Mouse (Mus musculus) cerebellum, adult (tissue): ENCODE measurements around the gene 9130023H24Rik.

Experiments used
- ATAC-seq: cut with Nextera tagmentation; 2 replicates; pipeline ENCODE4 v1.9.2; 2017; ENCODE audit warnings: mild to moderate bottlenecking, moderate library complexity, mixed read lengths; ENCODE audit not compliant: insufficient number of reproducible peaks, low FRiP score, low TSS enrichment

The 9130023H24Rik gene

DNA sequence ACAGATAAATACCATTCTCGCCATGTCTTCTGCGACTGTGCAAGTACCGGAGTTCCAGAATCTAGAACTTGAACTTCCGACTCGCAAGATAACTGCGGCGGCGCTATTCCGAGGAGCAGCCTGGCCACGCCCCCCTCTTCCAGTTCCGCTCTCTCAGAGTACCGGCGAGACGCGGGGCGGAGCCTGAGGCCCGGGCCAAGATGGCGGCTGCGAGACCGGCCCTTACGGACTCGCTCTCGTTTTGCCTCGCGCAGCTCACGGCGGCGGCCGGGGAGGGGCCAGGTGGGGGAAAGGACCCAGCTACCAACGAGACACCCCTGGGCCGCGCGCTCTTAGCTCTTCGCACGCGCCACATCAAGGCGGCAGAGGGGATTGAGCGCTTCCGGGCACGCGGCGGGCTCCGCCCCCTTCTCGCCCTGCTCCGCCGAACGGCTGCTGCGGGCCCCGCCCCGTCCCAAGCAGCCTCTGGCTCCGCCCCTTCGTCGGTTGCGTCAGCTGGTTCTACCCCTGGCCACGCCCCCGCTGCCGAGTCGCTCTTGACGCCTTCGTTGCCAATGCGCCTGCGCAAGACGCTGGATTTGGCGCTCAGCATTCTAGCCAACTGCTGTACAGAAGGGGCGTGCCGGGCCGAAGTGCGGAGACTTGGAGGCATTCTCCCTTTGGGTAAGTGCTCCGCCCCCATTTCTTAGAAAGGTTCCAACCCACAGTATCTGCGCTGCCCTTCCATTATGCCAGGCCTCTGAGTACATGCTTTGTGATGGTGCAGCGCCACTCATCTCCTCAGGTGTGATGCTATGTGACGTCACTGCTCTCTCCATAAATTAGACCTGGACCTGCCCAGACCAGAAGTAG lies at the start of gene 9130023H24Rik:
TSS of gene 9130023H24Rik (minus strand) at position 105 of the 852 bp plus-strand sequence.
- ATAC-seq = peak; percentile 79

DNA sequence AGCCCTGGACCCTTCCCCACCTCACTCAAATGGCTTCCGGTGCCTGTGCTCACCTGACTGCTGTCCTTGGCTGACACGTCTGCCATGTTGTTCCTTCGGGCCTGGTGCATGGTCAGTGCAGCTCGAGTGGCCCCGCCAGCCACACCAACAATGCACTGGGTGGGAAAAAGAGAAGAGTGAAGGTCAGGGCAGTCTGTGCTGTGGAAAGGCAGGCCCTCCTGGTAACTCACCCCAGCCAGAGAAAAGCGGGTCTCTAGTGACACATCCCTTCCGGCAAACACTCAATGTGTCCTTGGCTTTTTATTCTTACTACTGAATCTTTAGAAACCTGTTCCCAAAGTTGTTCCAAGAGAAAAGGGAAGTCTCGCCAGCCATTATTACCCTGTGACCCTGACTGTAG lies 47.2 kb upstream of the 9130023H24Rik start:
- ATAC-seq = no peak

DNA sequence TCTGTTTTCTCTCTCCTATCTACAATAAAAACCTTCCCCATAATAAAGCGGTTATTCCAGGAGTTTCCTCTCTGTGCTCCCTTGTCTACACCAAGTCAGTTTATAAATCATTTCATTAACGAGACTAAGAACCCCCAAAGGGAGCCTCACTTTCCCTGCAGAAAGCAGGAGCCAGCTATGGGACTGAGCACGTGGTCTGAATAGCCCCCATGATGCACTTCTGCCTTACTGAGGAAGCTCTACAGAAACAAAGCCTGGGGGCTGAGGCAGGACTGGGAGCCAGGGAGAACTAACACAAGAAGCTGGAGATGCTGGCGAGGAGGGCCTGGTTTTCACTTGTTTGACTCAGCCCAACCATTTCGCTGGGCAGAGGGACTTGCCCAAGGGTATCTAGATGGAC lies 46.2 kb upstream of the 9130023H24Rik start:
- ATAC-seq = no peak

DNA sequence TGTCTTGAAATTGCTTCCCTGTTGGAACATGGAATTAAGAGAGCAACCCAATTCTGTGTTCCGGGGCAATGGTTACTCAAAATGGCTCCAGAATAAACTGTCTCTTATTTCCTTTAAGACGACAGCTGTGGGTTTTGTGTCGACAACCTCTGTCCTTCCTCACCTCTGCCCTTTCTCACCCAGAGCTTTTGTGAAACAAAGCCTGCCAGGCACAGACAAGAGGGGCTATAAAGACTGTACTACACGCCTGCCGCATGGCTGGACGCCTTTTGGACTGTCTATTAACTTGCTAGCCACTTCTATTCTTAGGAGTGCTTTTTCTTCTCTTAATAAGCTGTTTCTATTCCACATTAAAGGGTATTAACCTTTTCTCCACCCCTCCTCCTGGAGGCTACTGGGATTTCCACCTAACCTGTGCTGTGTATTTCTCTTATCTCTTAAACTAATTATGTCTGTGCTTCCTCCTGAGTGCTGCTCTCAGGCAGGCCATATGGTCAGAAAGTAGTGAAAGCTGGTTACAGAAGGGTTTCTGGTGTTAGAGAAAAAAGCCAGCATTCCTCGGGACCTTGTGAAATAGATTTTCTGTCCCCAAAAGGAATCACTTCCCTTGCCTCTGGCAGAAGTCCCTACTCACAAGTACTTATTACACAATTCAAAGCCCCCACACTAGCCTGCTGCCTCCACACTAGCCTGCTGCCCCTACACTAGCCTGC lies 44.9 kb upstream of the 9130023H24Rik start:
- ATAC-seq = no peak

DNA sequence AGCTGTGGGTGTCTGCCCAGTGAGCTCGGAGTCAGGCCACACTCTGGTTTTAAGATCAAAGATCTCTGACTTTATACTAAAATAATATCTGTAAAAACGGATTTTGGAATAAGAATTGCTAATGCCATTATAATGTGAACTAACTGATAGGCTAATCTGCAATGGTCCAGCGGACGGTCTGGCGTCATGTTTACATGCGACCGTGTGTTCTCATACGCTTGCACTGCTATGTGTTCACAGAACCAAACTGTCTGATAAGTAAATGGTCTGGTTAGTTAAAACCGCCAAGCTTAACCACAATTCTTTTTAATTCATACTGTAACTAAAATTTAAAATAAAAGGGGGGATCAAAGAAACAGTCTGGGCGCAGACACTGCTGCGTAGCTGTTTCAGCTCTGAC lies 43.9 kb upstream of the 9130023H24Rik start:
- ATAC-seq = no peak

DNA sequence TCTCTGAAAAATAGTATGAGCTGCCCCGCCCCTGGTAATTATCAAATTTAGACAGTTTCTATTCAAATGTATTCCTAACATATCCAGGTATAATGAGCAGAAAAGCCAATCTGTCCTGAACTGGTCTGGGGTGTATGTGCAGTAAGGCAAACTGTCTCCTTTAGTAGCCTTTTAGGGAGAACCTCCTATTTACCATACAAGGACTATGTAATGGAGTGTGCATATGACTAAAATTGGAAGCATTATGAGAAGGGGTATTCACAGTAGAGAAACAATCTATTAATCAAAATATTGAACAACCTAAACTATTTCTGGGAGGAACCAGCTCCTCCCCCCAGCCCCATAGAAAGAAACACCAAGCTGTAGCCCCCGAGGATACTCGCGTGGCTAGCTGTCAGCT lies 41.9 kb upstream of the 9130023H24Rik start:
- no peak for ATAC-seq

DNA sequence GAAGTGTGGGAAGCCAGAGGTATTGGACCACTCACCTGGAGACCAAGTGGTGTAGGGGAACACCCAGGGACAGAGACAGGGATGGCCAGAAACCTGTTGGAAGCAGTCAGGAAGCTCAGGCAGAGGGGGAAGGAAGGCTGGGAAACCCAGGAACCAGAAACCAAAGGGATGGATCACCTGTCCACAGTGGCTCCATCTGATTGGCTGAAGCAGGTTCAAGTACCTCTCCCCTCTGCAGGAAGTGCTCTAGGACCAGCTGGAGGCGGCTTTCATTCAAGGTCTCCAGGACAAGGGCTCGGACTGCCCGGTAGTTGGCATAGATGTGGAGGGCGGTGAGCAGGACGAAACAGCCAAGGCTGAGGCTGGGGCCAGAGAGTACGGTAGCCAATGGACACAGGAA lies 38.2 kb upstream of the 9130023H24Rik start:
- ATAC-seq = no peak

DNA sequence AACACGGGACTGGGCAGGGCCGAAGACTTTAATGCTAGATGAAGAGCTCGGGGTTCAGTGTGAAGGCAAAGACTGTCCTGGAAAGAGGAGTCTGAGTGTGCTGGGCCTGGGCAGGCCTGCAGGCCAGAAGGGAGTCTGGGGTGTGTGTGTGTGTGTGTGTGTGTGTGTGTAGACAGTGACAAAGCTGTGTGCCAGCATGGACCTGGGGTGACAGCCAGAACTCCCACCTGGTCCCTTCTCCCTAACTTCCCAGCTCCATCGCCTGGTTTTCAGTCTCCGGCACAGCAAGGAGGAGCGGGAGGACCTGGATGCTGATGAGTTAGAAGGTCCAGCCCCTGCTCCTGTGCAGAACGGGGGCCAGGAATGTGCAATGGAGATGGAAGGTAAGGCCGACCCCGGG lies 33.7 kb upstream of the 9130023H24Rik start:
- no peak for ATAC-seq

DNA sequence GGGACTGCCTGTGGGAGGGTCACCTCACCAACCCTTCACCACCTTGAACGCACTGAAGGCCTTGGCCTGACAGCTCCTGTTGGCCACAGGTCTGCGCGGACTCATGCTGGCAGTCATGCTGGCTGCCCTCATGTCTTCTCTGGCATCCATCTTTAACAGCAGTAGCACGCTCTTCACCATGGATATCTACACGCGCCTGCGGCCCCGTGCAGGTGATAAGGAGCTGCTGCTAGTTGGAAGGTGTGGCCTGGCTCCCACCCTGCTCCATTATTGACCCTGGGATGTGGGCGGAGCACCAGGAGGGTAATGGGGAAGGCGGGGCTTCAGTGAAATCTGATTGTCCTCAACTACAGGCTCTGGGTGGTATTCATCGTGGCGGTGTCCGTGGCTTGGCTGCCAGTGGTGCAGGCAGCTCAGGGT lies 32.6 kb upstream of the 9130023H24Rik start:
- ATAC-seq = peak; percentile 52; the same call in 1 of the 2 replicates

DNA sequence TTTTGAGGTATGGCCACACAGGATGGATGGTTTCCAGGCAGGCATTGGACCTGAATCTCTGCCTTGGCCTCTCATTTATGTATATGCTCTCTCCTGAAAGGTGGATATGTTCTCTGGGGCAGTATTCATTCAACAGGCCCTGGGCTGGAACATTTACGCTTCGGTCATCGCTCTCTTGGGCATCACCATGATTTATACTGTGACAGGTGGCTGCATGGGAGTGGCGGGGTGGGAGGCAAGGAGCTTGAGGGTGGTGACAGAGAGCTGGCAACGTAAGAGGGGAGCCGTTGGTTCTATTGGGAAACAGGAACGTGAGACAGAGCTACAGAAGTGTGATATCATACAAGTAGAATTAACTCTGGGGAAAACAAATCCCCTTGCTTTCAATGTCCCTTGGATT lies 30.0 kb upstream of the 9130023H24Rik start:
- no peak for ATAC-seq

DNA sequence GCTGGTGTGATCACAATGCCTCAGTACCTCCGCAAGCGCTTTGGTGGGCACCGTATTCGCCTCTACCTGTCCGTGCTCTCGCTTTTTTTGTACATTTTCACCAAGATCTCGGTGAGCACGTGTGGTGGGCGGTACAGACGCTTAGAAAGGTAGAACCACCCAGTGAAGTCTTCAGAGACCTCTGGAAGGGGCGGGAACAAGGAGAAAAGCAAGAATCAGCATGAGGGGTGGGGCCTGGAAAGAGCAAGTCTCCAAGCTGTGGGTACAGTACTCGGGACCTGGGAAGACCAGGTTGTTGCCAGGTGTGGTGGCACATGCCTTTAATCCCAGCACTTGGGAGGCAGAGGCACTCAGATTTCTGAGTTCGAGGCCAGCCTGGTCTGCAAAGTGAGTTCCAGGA lies 29.6 kb upstream of the 9130023H24Rik start:
- no peak for ATAC-seq

DNA sequence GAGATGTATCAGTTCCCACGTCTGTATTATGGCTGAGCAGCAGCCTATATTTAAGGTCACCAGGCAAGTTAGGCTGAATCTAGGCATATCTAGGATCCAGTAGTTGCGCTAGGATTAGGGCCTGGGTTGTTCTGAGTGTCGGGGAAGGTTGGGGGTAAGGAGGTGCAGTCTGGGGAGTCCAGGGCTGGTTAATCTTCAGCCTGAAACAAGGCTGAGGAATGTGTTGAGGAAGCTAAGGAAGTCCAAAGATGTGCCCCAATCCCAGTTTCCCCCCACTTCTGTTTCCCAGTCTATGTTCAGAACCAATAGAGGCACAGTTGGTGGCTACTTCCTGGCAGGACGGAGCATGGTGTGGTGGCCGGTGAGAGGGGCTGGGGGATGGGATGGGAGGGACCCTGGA lies 28.2 kb upstream of the 9130023H24Rik start:
- ATAC-seq = no peak

DNA sequence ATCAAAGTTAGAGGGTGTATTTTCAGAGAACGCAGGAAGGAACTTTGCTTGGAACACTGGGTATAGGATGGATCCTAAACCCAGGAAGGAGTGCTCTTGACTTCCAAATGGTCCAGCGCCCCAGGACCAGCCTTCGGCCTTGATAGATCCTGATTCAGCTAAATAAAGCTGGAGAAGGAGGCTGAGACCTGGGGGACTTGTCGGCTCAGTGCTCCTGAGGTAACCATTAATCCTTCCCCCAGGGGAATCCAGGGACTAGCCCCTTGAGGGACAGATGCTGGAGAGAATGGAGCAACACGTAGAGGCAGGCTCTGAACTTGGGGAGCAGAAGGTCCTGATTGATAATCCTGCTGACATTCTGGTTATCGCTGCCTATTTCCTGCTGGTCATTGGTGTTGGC lies 27.6 kb upstream of the 9130023H24Rik start, which contains the start of gene Slc5a2:
TSS of gene Slc5a2 (plus strand) at position 247 of the 400 bp plus-strand sequence.
- ATAC-seq = no peak

DNA sequence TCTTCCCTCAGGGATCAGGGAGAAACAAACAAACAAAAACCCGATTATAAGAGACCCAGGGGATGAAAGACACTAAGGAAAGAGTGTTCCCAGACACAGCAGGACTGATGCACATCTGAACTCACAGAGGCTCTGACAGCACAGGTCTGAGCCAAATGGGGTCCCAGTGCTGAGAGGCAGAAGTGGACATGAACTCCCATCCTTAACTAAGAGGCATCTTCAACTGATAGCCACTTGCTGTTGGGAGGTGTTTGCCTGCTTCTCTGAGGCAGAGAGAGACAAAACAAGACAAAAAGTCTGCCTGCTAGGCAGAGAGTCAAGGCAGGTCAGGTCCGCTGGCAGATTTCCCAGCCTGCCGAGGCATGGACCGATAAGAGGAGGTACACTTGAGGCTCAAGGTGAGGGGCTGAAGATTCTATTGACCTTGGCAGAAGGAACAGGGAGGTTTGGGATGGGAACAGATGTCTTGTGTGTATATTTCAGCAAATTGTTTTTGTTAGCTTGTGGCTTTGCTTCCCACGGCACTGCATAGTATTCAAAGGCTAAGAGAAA lies 19.0 kb upstream of the 9130023H24Rik start:
- no peak for ATAC-seq

DNA sequence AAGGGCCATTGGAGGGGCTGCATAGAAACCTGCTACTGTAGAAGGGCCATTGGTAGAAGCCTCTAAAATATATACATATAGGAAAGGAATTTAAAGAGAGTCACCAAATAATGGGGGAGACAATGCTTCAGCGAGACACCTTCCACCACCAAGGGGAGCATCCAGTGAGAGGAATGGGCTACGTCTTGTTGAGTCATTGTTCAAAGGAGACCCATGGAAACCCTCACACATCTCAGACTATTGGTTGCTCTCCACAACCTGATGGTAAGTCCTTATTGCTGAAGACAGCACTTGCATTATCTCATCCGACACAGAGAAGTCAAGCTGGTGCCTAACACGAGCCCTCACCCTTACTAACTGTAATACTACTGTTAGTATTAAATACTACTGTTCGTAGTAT lies 17.9 kb upstream of the 9130023H24Rik start:
- no peak for ATAC-seq

DNA sequence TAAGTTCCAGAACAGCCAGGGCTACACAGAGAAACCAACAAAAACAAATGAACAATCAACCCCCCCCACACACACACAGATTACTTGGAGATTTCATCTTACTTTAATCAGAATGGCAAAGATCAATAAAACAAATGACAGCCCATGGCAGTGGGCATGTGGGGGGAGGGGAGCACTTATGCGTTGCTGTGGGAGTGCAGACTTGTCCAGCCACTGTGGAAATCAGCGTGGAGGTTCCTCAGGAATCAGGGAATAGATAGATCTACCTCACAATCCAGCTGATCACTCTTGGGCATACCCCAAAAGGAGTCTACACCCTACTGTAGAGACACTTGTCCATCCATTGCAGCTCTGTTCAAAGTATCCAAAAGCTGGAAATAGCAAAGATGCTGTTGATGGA lies 17.1 kb upstream of the 9130023H24Rik start:
- ATAC-seq = no peak

DNA sequence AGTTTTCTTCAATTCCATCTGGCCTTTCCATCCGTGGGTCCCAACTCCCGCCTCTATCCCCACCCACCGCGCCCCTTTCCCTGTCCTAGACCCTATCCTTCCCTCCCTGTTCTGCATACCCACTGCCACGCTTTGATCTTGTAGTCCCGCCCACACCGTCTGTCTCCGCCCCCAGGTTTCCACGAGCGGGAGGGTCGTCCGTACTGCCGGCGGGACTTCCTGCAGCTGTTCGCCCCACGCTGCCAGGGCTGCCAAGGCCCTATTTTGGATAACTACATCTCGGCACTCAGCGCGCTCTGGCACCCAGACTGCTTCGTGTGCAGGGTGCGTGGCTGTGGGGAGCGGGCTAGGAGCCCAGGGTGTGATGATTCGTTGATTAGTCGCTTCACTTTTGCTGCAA lies 14.8 kb upstream of the 9130023H24Rik start:
- no peak for ATAC-seq

DNA sequence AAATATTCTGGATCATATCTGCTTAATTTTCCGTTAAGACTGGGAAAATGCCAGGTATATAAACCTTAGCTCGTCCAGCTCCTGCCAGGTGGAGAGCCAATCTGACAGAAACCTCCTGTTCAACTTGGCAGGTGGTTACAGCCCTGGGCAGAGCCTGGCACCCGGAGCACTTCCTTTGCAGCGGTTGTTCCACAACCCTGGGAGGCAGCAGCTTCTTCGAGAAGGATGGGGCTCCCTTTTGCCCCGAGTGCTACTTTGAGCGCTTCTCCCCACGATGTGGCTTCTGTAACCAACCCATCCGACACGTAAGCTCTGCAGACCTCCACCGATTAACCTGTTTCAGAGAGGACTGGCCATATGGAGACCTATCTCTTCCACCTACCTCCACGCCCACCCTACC lies 14.1 kb upstream of the 9130023H24Rik start:
- ATAC-seq = no peak

DNA sequence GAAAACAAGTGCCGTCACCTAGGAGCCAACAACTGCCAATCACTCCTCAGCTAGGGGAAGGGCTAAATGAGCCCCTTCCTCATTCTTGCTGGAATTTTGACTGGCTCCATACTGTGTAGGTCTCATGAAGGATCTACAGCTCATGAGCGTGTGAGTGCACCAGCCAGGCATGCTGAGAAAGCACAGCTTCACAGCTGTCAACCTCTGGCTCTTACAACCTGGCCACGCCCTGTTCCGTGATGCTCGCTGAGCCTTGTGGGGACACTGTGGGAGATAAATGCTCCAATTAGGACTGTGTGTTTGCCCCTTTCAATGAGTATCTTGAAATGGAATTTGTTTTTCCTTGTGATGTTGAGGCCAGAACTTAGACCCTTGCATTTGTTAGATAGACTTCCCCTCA lies 12.2 kb upstream of the 9130023H24Rik start:
- no peak for ATAC-seq

DNA sequence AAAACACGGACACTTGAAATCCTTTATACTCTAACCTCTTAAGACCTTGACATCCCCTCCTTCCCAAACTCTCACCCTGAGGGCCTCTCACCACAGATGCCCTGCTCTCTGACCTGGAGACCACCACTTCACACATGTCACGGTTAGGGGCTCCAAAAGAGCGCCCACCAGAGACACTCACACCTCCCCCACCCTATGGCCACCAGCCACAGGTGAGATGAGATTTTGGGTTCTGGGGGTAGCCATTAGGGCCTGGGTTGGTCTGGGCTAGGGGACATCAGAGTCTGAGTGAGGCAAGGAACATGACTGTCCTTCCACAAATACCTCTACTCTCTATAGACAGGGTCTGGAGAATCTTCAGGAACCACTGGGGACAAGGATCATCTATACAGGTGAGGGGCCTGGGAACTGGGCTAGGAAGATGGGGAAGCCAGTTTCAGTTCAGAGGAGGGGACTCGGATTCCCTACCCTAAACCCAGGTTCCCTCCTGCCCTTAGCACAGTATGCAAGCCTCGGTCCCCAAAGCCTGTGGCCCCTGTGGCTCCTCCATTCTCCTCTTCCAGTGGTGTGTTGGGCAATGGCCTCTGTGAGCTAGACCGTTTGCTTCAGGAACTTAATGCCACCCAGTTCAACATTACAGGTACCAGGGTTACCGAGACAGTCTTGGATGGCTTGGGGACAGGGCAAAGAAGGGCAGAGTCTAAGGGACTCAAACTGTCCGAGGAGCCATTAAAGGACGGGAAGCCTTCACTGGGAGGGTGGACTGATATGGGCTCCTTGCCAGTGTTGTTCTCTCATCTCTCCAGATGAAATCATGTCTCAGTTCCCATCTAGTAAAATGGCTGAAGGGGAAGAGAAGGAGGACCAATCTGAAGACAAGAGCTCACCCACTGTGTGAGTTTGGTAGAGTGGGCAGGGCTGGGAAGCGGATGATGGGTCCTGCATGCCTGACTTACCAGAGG lies 10.5 kb upstream of the 9130023H24Rik start:
- no peak for ATAC-seq
